Mouse (Mus musculus): ENCODE results near the gene Mef2d. TPM values are rescaled to one million over a fixed set of nuclear protein-coding genes. Genes with fewer than 3 reads are reported as not detected.
A peak's percentile ranks its signal among the peaks of the same experiment; 100 is the strongest.

Mef2d gene
- polyA plus RNA-seq (2014; fragmentation: Nextera tagmentation; extraction: Ambion mirVana): 12.6 and 21.8 TPM in 2 replicates

DNA sequence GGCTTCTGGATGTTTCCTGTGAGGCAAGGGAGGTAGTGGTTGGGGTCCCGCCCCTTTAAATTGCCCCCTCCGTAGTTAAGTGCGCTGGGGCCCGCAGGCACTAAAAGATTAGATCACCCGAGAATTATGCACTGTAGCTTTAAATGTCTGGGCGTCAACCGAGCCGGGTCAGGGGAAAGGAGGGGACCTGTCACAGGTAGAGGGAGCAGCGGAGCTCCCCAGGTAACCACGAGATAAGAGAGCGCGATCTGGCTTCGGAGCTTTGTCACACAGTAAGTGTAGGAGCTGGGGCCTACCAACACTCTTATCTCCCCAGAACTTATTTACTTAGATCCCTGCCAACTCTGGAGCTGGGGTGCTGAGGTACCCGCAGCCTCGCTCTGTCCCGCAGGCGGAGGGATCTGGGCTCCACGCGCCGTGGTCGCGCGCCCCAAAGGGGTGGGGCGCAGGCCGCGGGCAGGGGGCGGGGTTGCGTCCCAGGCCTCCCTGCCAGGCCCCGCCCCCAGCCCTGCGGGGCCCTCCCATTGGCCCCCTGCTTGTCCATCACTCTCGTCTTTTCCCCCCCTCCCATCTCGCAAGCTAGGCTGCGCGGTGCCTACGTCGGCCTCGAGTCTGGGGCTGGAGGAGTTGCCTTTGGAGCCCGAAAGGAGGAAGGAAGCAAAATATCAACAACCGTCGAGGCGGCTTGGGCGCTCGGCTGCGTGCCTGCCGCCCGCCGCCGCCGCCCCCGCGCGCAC is at the start of gene Mef2d:
TSS of gene Mef2d (plus strand) at position 586 of the 737 bp plus-strand sequence.
- peak within 1 kb of the TSS; percentile 98 for H3K27ac ChIP-seq (ENCODE audit: low read depth, low read length)
- under 1% methylated on average over 45 of the region's 52 CpGs for WGBS
- ATAC-seq (ENCODE audit: low FRiP score, low TSS enrichment): peak; percentile 88

DNA sequence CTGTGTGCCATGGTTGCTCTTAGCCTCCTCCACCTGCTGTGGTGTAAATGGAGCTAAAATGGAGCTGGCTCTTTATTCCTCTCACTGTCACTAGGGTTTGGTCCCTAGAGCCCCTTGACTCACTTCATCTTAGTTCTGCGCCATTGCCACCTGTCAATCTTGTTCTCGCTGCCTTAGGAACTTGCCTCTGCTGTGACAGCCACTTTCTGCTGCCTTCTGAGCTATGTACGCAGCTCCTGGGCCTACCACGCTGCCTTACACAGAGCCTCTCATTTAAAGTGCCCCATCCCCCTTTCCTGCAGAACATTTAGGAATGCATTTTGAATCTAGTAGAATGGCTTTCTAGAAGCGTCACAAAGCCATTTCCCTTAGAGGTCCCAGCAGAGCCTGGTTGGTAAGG is 48.0 kb upstream of the Mef2d start:
- no peaks in the 10 kb centered on the region for H3K27me3 ChIP-seq (ENCODE audit: control insufficient read depth, insufficient read depth, low read length)
- H3K9ac ChIP-seq (ENCODE audit: low read depth, low read length): no peak overlapping the region
- H3K4me2 ChIP-seq (replicated peaks; ENCODE audit: low read depth, low read length): no peak overlapping the region
- no peaks in the 10 kb centered on the region for H3K9me3 ChIP-seq (ENCODE audit: control insufficient read depth, low read length)
- ATAC-seq (ENCODE audit: low FRiP score, low TSS enrichment): no peak
- H3K4me3 ChIP-seq (ENCODE audit: low read length): no peak overlapping the region
- no peak overlapping the region for H3K27ac ChIP-seq (ENCODE audit: low read depth, low read length)
- WGBS: 91% methylated on average over 5 of the region's 5 CpGs
- H3K36me3 ChIP-seq (ENCODE audit: control insufficient read depth, insufficient read depth, low read length): peaks cover 72% of the 10 kb centered on the region
- H3K4me1 ChIP-seq (ENCODE audit: control insufficient read depth, insufficient read depth, low read length): no peaks in the 10 kb centered on the region

More for the DNA sequence above, at the start of gene Mef2d:
- no peaks in the 10 kb centered on the region for H3K36me3 ChIP-seq (ENCODE audit: control insufficient read depth, insufficient read depth, low read length)
- H3K9ac ChIP-seq (ENCODE audit: low read depth, low read length): peak within 1 kb of the TSS; percentile 81
- peak within 1 kb of the TSS; percentile 88 for H3K4me2 ChIP-seq (replicated peaks; ENCODE audit: low read depth, low read length)
- peak within 1 kb of the TSS; percentile 77 for H3K4me3 ChIP-seq (ENCODE audit: low read length)
- no peaks in the 10 kb centered on the region for H3K27me3 ChIP-seq (ENCODE audit: control insufficient read depth, insufficient read depth, low read length)
- H3K9me3 ChIP-seq (ENCODE audit: control insufficient read depth, low read length): no peaks in the 10 kb centered on the region
- H3K4me1 ChIP-seq (ENCODE audit: control insufficient read depth, insufficient read depth, low read length): peaks cover 60% of the 10 kb centered on the region

DNA sequence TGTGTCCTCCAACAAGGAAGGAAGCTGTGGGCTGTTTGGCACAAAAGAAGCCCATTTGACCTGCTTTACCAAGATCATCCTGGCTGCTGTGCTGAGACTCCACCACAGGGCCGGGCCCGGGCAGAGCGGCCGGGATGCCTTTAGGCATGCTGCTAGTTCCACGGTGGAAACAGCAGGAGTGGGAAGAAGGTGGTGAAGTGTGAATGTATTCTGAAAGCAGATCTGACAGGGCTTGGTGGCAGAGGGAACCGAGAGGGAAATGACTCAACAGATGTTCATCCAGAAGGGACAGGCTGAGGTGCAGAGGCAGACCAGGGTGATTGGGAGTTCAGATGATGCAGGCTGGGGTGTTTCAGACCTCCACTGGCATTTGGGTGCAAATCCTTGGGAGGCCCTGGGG is 44.5 kb upstream of the Mef2d start:
- ATAC-seq (ENCODE audit: low FRiP score, low TSS enrichment): no peak

GRCm38 (mm10) chr3:88100251-88100650 is 41.9 kb upstream of the Mef2d start:
- Histone ChIP-seq H3K9ac (ENCODE audit: low read depth, low read length) (no peak overlapping the region), H3K4me1 (ENCODE audit: control insufficient read depth, insufficient read depth, low read length) (no peaks in the 10 kb centered on the region), H3K4me3 (ENCODE audit: low read length) (no peak overlapping the region), H3K36me3 (ENCODE audit: control insufficient read depth, insufficient read depth, low read length) (peaks cover 58% of the 10 kb centered on the region), H3K27me3 (ENCODE audit: control insufficient read depth, insufficient read depth, low read length) (no peaks in the 10 kb centered on the region), H3K27ac (ENCODE audit: low read depth, low read length) (no peak overlapping the region), H3K4me2 (replicated peaks; ENCODE audit: low read depth, low read length) (no peak overlapping the region), H3K9me3 (ENCODE audit: control insufficient read depth, low read length) (no peaks in the 10 kb centered on the region)
- ATAC-seq (ENCODE audit: low FRiP score, low TSS enrichment): no peak
- 91% methylated on average over 3 of the region's 3 CpGs for WGBS

More for the DNA sequence above, 44.5 kb upstream of the Mef2d start:
- 83% methylated on average over 6 of the region's 6 CpGs for WGBS
- H3K4me3 ChIP-seq (ENCODE audit: low read length): no peak overlapping the region
- peaks cover 64% of the 10 kb centered on the region for H3K36me3 ChIP-seq (ENCODE audit: control insufficient read depth, insufficient read depth, low read length)
- no peaks in the 10 kb centered on the region for H3K4me1 ChIP-seq (ENCODE audit: control insufficient read depth, insufficient read depth, low read length)
- H3K4me2 ChIP-seq (replicated peaks; ENCODE audit: low read depth, low read length): no peak overlapping the region
- H3K9ac ChIP-seq (ENCODE audit: low read depth, low read length): no peak overlapping the region
- no peaks in the 10 kb centered on the region for H3K9me3 ChIP-seq (ENCODE audit: control insufficient read depth, low read length)
- no peaks in the 10 kb centered on the region for H3K27me3 ChIP-seq (ENCODE audit: control insufficient read depth, insufficient read depth, low read length)
- H3K27ac ChIP-seq (ENCODE audit: low read depth, low read length): no peak overlapping the region

DNA sequence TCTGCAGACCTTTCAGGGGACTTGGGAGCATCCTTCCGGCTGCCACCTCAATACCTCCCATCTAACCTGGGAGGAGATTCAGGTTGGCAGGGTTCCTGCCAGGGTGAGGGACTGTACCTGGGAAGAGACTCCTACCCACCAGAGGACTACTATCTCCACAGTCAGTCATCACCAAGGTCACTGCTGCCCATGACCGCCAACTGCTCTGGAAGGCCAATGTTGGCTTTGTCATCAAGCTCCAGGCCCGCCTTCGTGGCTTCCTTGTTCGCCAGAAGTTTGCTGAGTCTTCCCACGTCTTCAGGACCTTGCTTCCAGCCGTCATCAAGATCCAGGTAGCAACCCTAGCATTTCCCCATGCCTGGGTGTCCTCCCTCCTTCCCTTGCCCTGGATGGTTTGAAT is 40.4 kb upstream of the Mef2d start:
- Histone ChIP-seq H3K4me2 (replicated peaks; ENCODE audit: low read depth, low read length) (no peak overlapping the region), H3K4me1 (ENCODE audit: control insufficient read depth, insufficient read depth, low read length) (no peaks in the 10 kb centered on the region), H3K27ac (ENCODE audit: low read depth, low read length) (no peak overlapping the region), H3K4me3 (ENCODE audit: low read length) (no peak overlapping the region), H3K27me3 (ENCODE audit: control insufficient read depth, insufficient read depth, low read length) (no peaks in the 10 kb centered on the region), H3K9ac (ENCODE audit: low read depth, low read length) (no peak overlapping the region), H3K36me3 (ENCODE audit: control insufficient read depth, insufficient read depth, low read length) (peaks cover 62% of the 10 kb centered on the region), H3K9me3 (ENCODE audit: control insufficient read depth, low read length) (no peaks in the 10 kb centered on the region)
- ATAC-seq (ENCODE audit: low FRiP score, low TSS enrichment): no peak
- WGBS: 91% methylated on average over 7 of the region's 7 CpGs

DNA sequence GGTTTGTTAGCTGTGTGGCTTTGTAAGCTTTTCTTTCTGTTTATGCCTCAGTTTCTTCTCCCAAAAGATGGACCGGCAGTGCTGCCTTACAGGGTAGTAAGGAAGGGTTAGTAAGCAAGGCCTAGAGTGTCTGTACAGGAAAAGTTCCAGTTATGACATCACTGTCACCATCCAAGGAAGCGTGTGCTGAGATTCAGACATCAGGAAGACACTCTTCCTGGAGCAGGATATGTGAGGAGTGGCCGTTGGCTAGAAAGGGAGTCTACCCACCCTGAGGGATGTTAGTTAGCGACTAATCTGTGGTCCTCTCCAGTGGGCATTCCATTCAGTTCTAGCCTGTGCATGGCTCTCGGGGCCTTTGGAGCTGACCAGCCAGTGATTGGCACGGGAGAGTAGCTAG is 40.0 kb upstream of the Mef2d start:
- WGBS: 86% methylated on average over 6 of the region's 6 CpGs
- peak overlapping the region; percentile 21; the same call in 1 of the 2 replicates for H3K27ac ChIP-seq (ENCODE audit: low read depth, low read length)
- peaks cover 62% of the 10 kb centered on the region for H3K36me3 ChIP-seq (ENCODE audit: control insufficient read depth, insufficient read depth, low read length)

GRCm38 (mm10) chr3:88102611-88103010 is 39.6 kb upstream of the Mef2d start:
- no peak overlapping the region for H3K4me2 ChIP-seq (replicated peaks; ENCODE audit: low read depth, low read length)
- H3K36me3 ChIP-seq (ENCODE audit: control insufficient read depth, insufficient read depth, low read length): peaks cover 65% of the 10 kb centered on the region
- no peaks in the 10 kb centered on the region for H3K9me3 ChIP-seq (ENCODE audit: control insufficient read depth, low read length)
- 78% methylated on average over 6 of the region's 6 CpGs for whole genome bisulfite sequencing
- no peaks in the 10 kb centered on the region for H3K4me1 ChIP-seq (ENCODE audit: control insufficient read depth, insufficient read depth, low read length)
- no peak overlapping the region for H3K4me3 ChIP-seq (ENCODE audit: low read length)
- H3K27me3 ChIP-seq (ENCODE audit: control insufficient read depth, insufficient read depth, low read length): no peaks in the 10 kb centered on the region
- ATAC-seq (ENCODE audit: low FRiP score, low TSS enrichment): no peak
- H3K27ac ChIP-seq (ENCODE audit: low read depth, low read length): peak overlapping the region; percentile 21; the same call in 1 of the 2 replicates
- H3K9ac ChIP-seq (ENCODE audit: low read depth, low read length): no peak overlapping the region

More for the DNA sequence above, 40.0 kb upstream of the Mef2d start:
- no peaks in the 10 kb centered on the region for H3K9me3 ChIP-seq (ENCODE audit: control insufficient read depth, low read length)
- no peak overlapping the region for H3K4me3 ChIP-seq (ENCODE audit: low read length)
- no peaks in the 10 kb centered on the region for H3K4me1 ChIP-seq (ENCODE audit: control insufficient read depth, insufficient read depth, low read length)
- H3K4me2 ChIP-seq (replicated peaks; ENCODE audit: low read depth, low read length): no peak overlapping the region
- H3K27me3 ChIP-seq (ENCODE audit: control insufficient read depth, insufficient read depth, low read length): no peaks in the 10 kb centered on the region
- no peak overlapping the region for H3K9ac ChIP-seq (ENCODE audit: low read depth, low read length)
- ATAC-seq (ENCODE audit: low FRiP score, low TSS enrichment): no peak

DNA sequence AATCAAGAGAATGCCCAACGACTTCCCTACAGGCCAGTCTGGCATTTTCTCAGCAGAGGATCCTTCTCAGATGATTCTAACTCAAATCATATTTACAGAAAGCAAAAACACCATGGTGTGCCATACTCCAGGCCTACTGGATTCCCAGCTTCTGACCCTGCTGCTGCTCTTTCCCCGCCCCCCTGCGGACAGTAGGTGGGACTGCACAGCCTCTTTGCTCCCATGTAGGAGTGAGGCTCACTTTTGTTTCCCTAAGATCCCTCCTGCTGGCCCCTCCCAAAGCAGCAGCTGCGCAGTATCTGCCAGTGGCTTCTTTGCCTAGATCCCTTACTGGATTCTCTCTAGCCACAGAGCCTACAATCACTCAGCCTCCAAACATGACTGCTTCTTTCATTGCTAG is 36.0 kb upstream of the Mef2d start:
- 89% methylated on average over 4 of the region's 4 CpGs for WGBS
- Histone ChIP-seq H3K27me3 (ENCODE audit: control insufficient read depth, insufficient read depth, low read length) (no peaks in the 10 kb centered on the region), H3K4me3 (ENCODE audit: low read length) (no peak overlapping the region), H3K36me3 (ENCODE audit: control insufficient read depth, insufficient read depth, low read length) (peaks cover 73% of the 10 kb centered on the region), H3K9ac (ENCODE audit: low read depth, low read length) (no peak overlapping the region), H3K4me1 (ENCODE audit: control insufficient read depth, insufficient read depth, low read length) (no peaks in the 10 kb centered on the region), H3K27ac (ENCODE audit: low read depth, low read length) (no peak overlapping the region), H3K4me2 (replicated peaks; ENCODE audit: low read depth, low read length) (no peak overlapping the region), H3K9me3 (ENCODE audit: control insufficient read depth, low read length) (no peaks in the 10 kb centered on the region)
- no peak for ATAC-seq (ENCODE audit: low FRiP score, low TSS enrichment)

DNA sequence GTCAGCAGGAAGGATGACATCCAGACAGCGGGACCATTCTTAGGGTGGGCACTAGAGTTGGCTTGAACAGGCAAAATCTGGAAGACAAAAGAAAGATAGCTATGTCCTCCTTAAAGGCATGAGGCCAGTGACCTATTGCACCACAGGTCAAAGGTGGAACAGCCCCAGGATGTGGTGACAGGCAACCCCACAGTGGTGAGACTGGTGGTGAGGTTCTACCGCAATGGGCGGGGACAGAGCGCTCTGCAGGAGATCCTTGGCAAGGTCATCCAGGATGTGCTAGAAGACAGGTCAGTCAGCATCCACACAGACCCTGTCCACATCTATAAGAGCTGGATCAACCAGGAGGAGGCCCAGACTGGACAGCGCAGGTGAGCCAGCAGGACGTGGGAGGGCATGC is 33.0 kb upstream of the Mef2d start:
- WGBS: 95% methylated on average over 6 of the region's 6 CpGs
- H3K9ac ChIP-seq (ENCODE audit: low read depth, low read length): no peak overlapping the region

More for the DNA sequence above, 33.0 kb upstream of the Mef2d start:
- peaks cover 81% of the 10 kb centered on the region for H3K36me3 ChIP-seq (ENCODE audit: control insufficient read depth, insufficient read depth, low read length)
- no peaks in the 10 kb centered on the region for H3K27me3 ChIP-seq (ENCODE audit: control insufficient read depth, insufficient read depth, low read length)
- H3K4me3 ChIP-seq (ENCODE audit: low read length): no peak overlapping the region
- no peak overlapping the region for H3K4me2 ChIP-seq (replicated peaks; ENCODE audit: low read depth, low read length)
- no peaks in the 10 kb centered on the region for H3K9me3 ChIP-seq (ENCODE audit: control insufficient read depth, low read length)
- ATAC-seq (ENCODE audit: low FRiP score, low TSS enrichment): no peak
- H3K27ac ChIP-seq (ENCODE audit: low read depth, low read length): no peak overlapping the region
- H3K4me1 ChIP-seq (ENCODE audit: control insufficient read depth, insufficient read depth, low read length): no peaks in the 10 kb centered on the region
